Comparison of ENCODE assay signal across 8 mouse cellular contexts in genomic region chr5:108676772-108677498, GRCm38 (mm10). TPM values are rescaled to one million over a fixed set of nuclear protein-coding genes. Genes with fewer than 3 reads are reported as not detected.
DNase-seq lines count a peak whose midpoint lies in the region; ATAC-seq and TF ChIP-seq lines count a peak whose summit lies in the region.

No protein-coding gene starts in this region.

- WGBS in forebrain, embryonic 14.5 days = 9% methylated on average over 5 of the region's 5 CpGs
- 4% methylated on average over 5 of the region's 5 CpGs for WGBS in liver, embryonic 13.5 days (ENCODE audit: insufficient replicate concordance)

- H3K36me3 ChIP-seq in E14TG2a.4 (ENCODE audit: insufficient read depth, low read length) = peaks cover 12% of the 10 kb centered on the region
- H3K36me3 ChIP-seq in forebrain, embryonic 14.5 days (ENCODE audit: control insufficient read depth, insufficient read depth, low read length) = peaks cover 4% of the 10 kb centered on the region; the same call in 1 of the 2 replicates
- H3K36me3 ChIP-seq in liver, embryonic 13.5 days = peaks cover 22% of the 10 kb centered on the region

- H3K27me3 ChIP-seq in E14TG2a.4 (ENCODE audit: insufficient read depth, low read length) = peaks cover 15% of the 10 kb centered on the region
- H3K27me3 ChIP-seq in forebrain, embryonic 14.5 days (replicated peaks; ENCODE audit: control insufficient read depth, insufficient read depth, low read length) = no peaks in the 10 kb centered on the region
- no peaks in the 10 kb centered on the region for H3K27me3 ChIP-seq in liver, embryonic 13.5 days

- no peak for TF ChIP-seq CTCF in E14TG2a.4 (conservative IDR thresholded peaks at IDR 0.05; ENCODE audit: low read length)

- peak; percentile 42 to 45 for DNase-seq in cerebellum, postnatal 14 days
- DNase-seq in cerebellum, adult 18-20 months = no peak
- no peak for DNase-seq in forebrain, embryonic 14.5 days (ENCODE audit: low spot score)
- peak; percentile 69 for DNase-seq in liver, embryonic 13.5 days
- DNase-seq in testis, postnatal 10 days (ENCODE audit: low spot score) = no peak
- no peak for DNase-seq in layer of hippocampus, adult 11-12 months (ENCODE audit: low spot score)
- DNase-seq in left cerebral cortex, postnatal 10 days (ENCODE audit: extremely low spot score in 1 of 2, low spot score in 2 of 2) = no peak

- peak overlapping the region; percentile 56 for H3K4me2 ChIP-seq in forebrain, embryonic 14.5 days (ENCODE audit: low read length)
- peak overlapping the region; percentile 75 for H3K4me2 ChIP-seq in liver, embryonic 13.5 days

- peak; percentile 56; the same call in 1 of the 2 replicates for ATAC-seq in forebrain, embryonic 14.5 days
- ATAC-seq in liver, embryonic 13.5 days (ENCODE audit: low read depth) = peak; percentile 83

- peak overlapping the region; percentile 60 for H3K9ac ChIP-seq in forebrain, embryonic 14.5 days (ENCODE audit: low read length)
- H3K9ac ChIP-seq in liver, embryonic 13.5 days = peak overlapping the region; percentile 79

- no peaks in the 10 kb centered on the region for H3K9me3 ChIP-seq in E14TG2a.4 (ENCODE audit: low read length)
- no peaks in the 10 kb centered on the region for H3K9me3 ChIP-seq in forebrain, embryonic 14.5 days (replicated peaks; ENCODE audit: control insufficient read depth, low read length)
- no peaks in the 10 kb centered on the region for H3K9me3 ChIP-seq in liver, embryonic 13.5 days (replicated peaks)

- peaks cover 25% of the 10 kb centered on the region for H3K4me1 ChIP-seq in E14TG2a.4 (replicated peaks; ENCODE audit: low read depth, low read length)
- peaks cover 10% of the 10 kb centered on the region for H3K4me1 ChIP-seq in forebrain, embryonic 14.5 days (ENCODE audit: control insufficient read depth, insufficient read depth, low read length)
- H3K4me1 ChIP-seq in liver, embryonic 13.5 days (replicated peaks) = peaks cover 88% of the 10 kb centered on the region

- intact Hi-C loops in left cerebral cortex, postnatal 10 days (cut with DNase I) = no loop called here

- peak overlapping the region; percentile 92 for H3K27ac ChIP-seq in forebrain, embryonic 14.5 days (ENCODE audit: low read depth, low read length)
- peak overlapping the region; percentile 96 for H3K27ac ChIP-seq in liver, embryonic 13.5 days

- peak overlapping the region; percentile 75 for H3K4me3 ChIP-seq in E14TG2a.4 (replicated peaks; ENCODE audit: low read length)
- peak overlapping the region; percentile 28 for H3K4me3 ChIP-seq in forebrain, embryonic 14.5 days (ENCODE audit: low read depth, low read length)
- H3K4me3 ChIP-seq in liver, embryonic 13.5 days (replicated peaks) = peak overlapping the region; percentile 52

RNA-seq across cellular contexts. Expression of gene Slc26a1, which starts 1.6 kb away (rescaled TPM):
- 2.1 and 2.2 TPM in 2 replicates for polyA plus RNA-seq in forebrain, embryonic 14.5 days (2014; fragmentation: Nextera tagmentation; extraction: Ambion mirVana)
- polyA plus RNA-seq in liver, embryonic 13.5 days (2015; fragmentation: Nextera tagmentation; extraction: Ambion mirVana) = 12.0 and 12.7 TPM in 2 replicates
- 1 to 10 TPM; 2.6 to 2.8 TPM for total RNA-seq in left cerebral cortex, postnatal 10 days (2021)

RNA-seq across cellular contexts. Expression of gene Dgkq, which starts 7.5 kb away (rescaled TPM):
- polyA plus RNA-seq in forebrain, embryonic 14.5 days (2014; fragmentation: Nextera tagmentation; extraction: Ambion mirVana) = 9.1 and 15.6 TPM in 2 replicates
- polyA plus RNA-seq in liver, embryonic 13.5 days (2015; fragmentation: Nextera tagmentation; extraction: Ambion mirVana) = 2.9 and 3.6 TPM in 2 replicates
- 10 to 100 TPM; 52.6 to 54.6 TPM for total RNA-seq in left cerebral cortex, postnatal 10 days (2021)

RNA-seq across cellular contexts. Expression of gene Fgfrl1, which starts 15.2 kb away (rescaled TPM):
- polyA plus RNA-seq in forebrain, embryonic 14.5 days (2014; fragmentation: Nextera tagmentation; extraction: Ambion mirVana) = 4.3 and 4.7 TPM in 2 replicates
- 7.5 and 8.8 TPM in 2 replicates for polyA plus RNA-seq in liver, embryonic 13.5 days (2015; fragmentation: Nextera tagmentation; extraction: Ambion mirVana)
- 10 to 100 TPM; 12.5 to 16.2 TPM for total RNA-seq in left cerebral cortex, postnatal 10 days (2021)

RNA-seq across cellular contexts. Expression of gene Idua, which starts 16.8 kb away (rescaled TPM):
- polyA plus RNA-seq in forebrain, embryonic 14.5 days (2014; fragmentation: Nextera tagmentation; extraction: Ambion mirVana) = 5.7 and 7.0 TPM in 2 replicates
- 3.4 and 3.8 TPM in 2 replicates for polyA plus RNA-seq in liver, embryonic 13.5 days (2015; fragmentation: Nextera tagmentation; extraction: Ambion mirVana)
- total RNA-seq in left cerebral cortex, postnatal 10 days (2021) = 1 to 10 TPM; 6.7 to 8.2 TPM

RNA-seq across cellular contexts. Expression of gene Tmem175, which starts 47.4 kb away (rescaled TPM):
- polyA plus RNA-seq in forebrain, embryonic 14.5 days (2014; fragmentation: Nextera tagmentation; extraction: Ambion mirVana) = 29.4 and 32.3 TPM in 2 replicates
- 12.9 and 13.9 TPM in 2 replicates for polyA plus RNA-seq in liver, embryonic 13.5 days (2015; fragmentation: Nextera tagmentation; extraction: Ambion mirVana)
- 10 to 100 TPM; 36.9 to 38.7 TPM for total RNA-seq in left cerebral cortex, postnatal 10 days (2021)

Comparison
In these comparisons a context has a peak if more than half of its experiments do, and no peak if none do; other contexts are left out.
1. DNase-seq: peak in cerebellum, postnatal 14 days (2 of 2) and liver, embryonic 13.5 days (single experiment); none in cerebellum, adult 18-20 months (0 of 2), forebrain, embryonic 14.5 days (single experiment), testis, postnatal 10 days (single experiment), layer of hippocampus, adult 11-12 months (single experiment) and left cerebral cortex, postnatal 10 days (0 of 2).
2. Peak in every context shown above with its lines, with median percentiles within 50 percentile points of each other: H3K4me3 ChIP-seq.